Mouse (Mus musculus): ENCODE data around the gene Adgra3. TPM values are rescaled to one million over a fixed set of nuclear protein-coding genes. Genes with fewer than 3 reads are reported as not detected.
A peak's percentile ranks its signal among the peaks of the same experiment; 100 is the strongest.

The Adgra3 gene
- total RNA-seq, 4 experiments from 2014 or later = 17.4 to 28.1 (median 20.3) TPM

GRCm38 (mm10) chr5:50032332-50032731, 26.5 kb downstream of the Adgra3 start:
- no peak for DNase-seq (ENCODE audit: low spot score in 2 of 2)

- no peak for DNase-seq (ENCODE audit: low spot score in 2 of 2)
These were observed 27.0 kb downstream of the Adgra3 start for GRCm38 (mm10) chr5:50031763-50032272.

GRCm38 (mm10) chr5:50031288-50031687, 27.5 kb downstream of the Adgra3 start:
- DNase-seq (ENCODE audit: low spot score in 2 of 2) = no peak

GRCm38 (mm10) chr5:50029662-50030061, 29.1 kb downstream of the Adgra3 start:
- no peak for DNase-seq (ENCODE audit: low spot score in 2 of 2)

- no peak for DNase-seq (ENCODE audit: low spot score in 2 of 2)
These were observed 31.2 kb downstream of the Adgra3 start for GRCm38 (mm10) chr5:50027561-50027960.

GRCm38 (mm10) chr5:50027001-50027400, 31.8 kb downstream of the Adgra3 start:
- DNase-seq (ENCODE audit: low spot score in 2 of 2) = no peak

GRCm38 (mm10) chr5:50026148-50026547, 32.7 kb downstream of the Adgra3 start:
- no peak for DNase-seq (ENCODE audit: low spot score in 2 of 2)

- DNase-seq (ENCODE audit: low spot score in 2 of 2) = no peak
These were observed 34.7 kb downstream of the Adgra3 start for GRCm38 (mm10) chr5:50024097-50024496.

- no peak for DNase-seq (ENCODE audit: low spot score in 2 of 2)
These were observed 42.7 kb downstream of the Adgra3 start for GRCm38 (mm10) chr5:50015987-50016587.

GRCm38 (mm10) chr5:50015147-50015697, 43.6 kb downstream of the Adgra3 start:
- no peak for DNase-seq (ENCODE audit: low spot score in 2 of 2)

GRCm38 (mm10) chr5:50014658-50015057, 44.1 kb downstream of the Adgra3 start:
- DNase-seq (ENCODE audit: low spot score in 2 of 2) = no peak

GRCm38 (mm10) chr5:50013965-50014364, 44.8 kb downstream of the Adgra3 start:
- no peak for DNase-seq (ENCODE audit: low spot score in 2 of 2)

- DNase-seq (ENCODE audit: low spot score in 2 of 2) = no peak
These were observed 50.0 kb downstream of the Adgra3 start for GRCm38 (mm10) chr5:50008841-50009240.

- no peak for DNase-seq (ENCODE audit: low spot score in 2 of 2)
These were observed 51.7 kb downstream of the Adgra3 start for GRCm38 (mm10) chr5:50006915-50007658.

GRCm38 (mm10) chr5:50002269-50002668, 56.5 kb downstream of the Adgra3 start:
- DNase-seq (ENCODE audit: low spot score in 2 of 2) = no peak

- no peak for DNase-seq (ENCODE audit: low spot score in 2 of 2)
These were observed 59.0 kb downstream of the Adgra3 start for GRCm38 (mm10) chr5:49999764-50000163.

GRCm38 (mm10) chr5:49997019-49997418, 61.8 kb downstream of the Adgra3 start:
- no peak for DNase-seq (ENCODE audit: low spot score in 2 of 2)

GRCm38 (mm10) chr5:49996457-49996856, 62.3 kb downstream of the Adgra3 start:
- DNase-seq (ENCODE audit: low spot score in 2 of 2) = peak; percentile 55 to 66

GRCm38 (mm10) chr5:49990737-49991323, 68.0 kb downstream of the Adgra3 start:
- DNase-seq (ENCODE audit: low spot score in 2 of 2) = no peak

- no peak for DNase-seq (ENCODE audit: low spot score in 2 of 2)
These were observed 70.6 kb downstream of the Adgra3 start for GRCm38 (mm10) chr5:49988015-49988798.

GRCm38 (mm10) chr5:49980727-49981126, 78.1 kb downstream of the Adgra3 start:
- no peak for DNase-seq (ENCODE audit: low spot score in 2 of 2)
